Mouse (Mus musculus) kidney, postnatal 0 days (tissue): ENCODE data around the gene Gjb1. TPM values are rescaled to one million over a fixed set of nuclear protein-coding genes. Genes with fewer than 3 reads are reported as not detected.

Source experiments
- ATAC-seq: fragments of 200-750 bp; cut with Nextera tagmentation; replicated peaks from 2 replicates; pipeline ENCODE4 v1.8.0; 2017; ENCODE audit warnings: low read depth, moderate number of reproducible peaks, moderate TSS enrichment, moderate library complexity; ENCODE audit not compliant: low FRiP score
- DNase-seq: peaks from one replicate; pipeline ENCODE4 v3.0.0-alpha.2; 2016; ENCODE audit warnings: low spot score
- H3K27ac ChIP-seq: fragments of 300-500 bp; sonication (generic); 2 replicates; pipeline ENCODE4 v1.5.1; 2014; ENCODE audit warnings: mild to moderate bottlenecking
- H3K27me3 ChIP-seq: fragments of 300-500 bp; sonication (generic); 2 replicates; pipeline ENCODE4 v1.6.1; 2014; ENCODE audit warnings: low read length, mixed read lengths; ENCODE audit not compliant: insufficient read depth
- H3K36me3 ChIP-seq: fragments of 300-500 bp; sonication (generic); 2 replicates; pipeline ENCODE4 v1.6.1; 2014; ENCODE audit warnings: low read length, mixed read lengths; ENCODE audit not compliant: insufficient read depth
- H3K4me1 ChIP-seq: fragments of 300-500 bp; sonication (generic); replicated peaks from 2 replicates; pipeline ENCODE4 v1.6.1; 2014; ENCODE audit warnings: antibody characterized with exemption, low read length, mixed read lengths; ENCODE audit not compliant: insufficient read depth
- H3K4me2 ChIP-seq: fragments of 300-500 bp; sonication (generic); 2 replicates; pipeline ENCODE4 v1.6.1; 2014; ENCODE audit warnings: mild to moderate bottlenecking, low read length, moderate library complexity, mixed read lengths
- H3K4me3 ChIP-seq: fragments of 300-500 bp; sonication (generic); replicated peaks from 2 replicates; pipeline ENCODE4 v1.5.1; 2014; ENCODE audit warnings: low read depth, low read length
- H3K9ac ChIP-seq: fragments of 300-500 bp; sonication (generic); 2 replicates; pipeline ENCODE4 v1.6.1; 2014; ENCODE audit warnings: low read depth, low read length
- H3K9me3 ChIP-seq: fragments of 300-500 bp; sonication (generic); replicated peaks from 2 replicates; pipeline ENCODE4 v1.6.1; 2016; ENCODE audit warnings: low read length, inconsistent platforms, mixed read lengths
- CTCF ChIP-seq: IDR thresholded peaks from 2 replicates; pipeline ENCODE4 v1.5.1; 2016; ENCODE audit warnings: antibody characterized with exemption, low read depth, mild to moderate bottlenecking, moderate library complexity
- WGBS: fragments of 180-500 bp; shearing (Covaris S2); extraction: QIAGEN DNeasy Blood & Tissue Kit; methylation state at CpG from one replicate; pipeline ENCODE4 v1.1.7; 2014; 5-methylcytosine and 5-hydroxymethylcytosine counted together
- polyA plus RNA-seq: library from polyadenylated mRNA; unstranded; fragments of >200 nt; fragmentation: Nextera tagmentation; extraction: Ambion mirVana; gene quantifications from 2 replicates; pipeline ENCODE4 v1.2.1, GENCODE M21; 2015

Gjb1 gene
- polyA plus RNA-seq, 1 experiment from 2014 or later = 49.8 TPM

- DNase-seq = no peak
- Histone ChIP-seq H3K36me3 (no peaks in the 10 kb centered on the region), H3K9ac (no peak overlapping the region), H3K27me3 (0 out of 2 replicates have a peak, but pooled peaks cover 3% of the 10 kb centered on the region), H3K4me1 (no peaks in the 10 kb centered on the region), H3K27ac (no peak overlapping the region), H3K4me2 (no peak overlapping the region), H3K9me3 (no peaks in the 10 kb centered on the region), H3K4me3 (no peak overlapping the region)
- WGBS = 42% methylated on average over 2 of the region's 2 CpGs
- no peak for ATAC-seq
- no peak for TF ChIP-seq CTCF
Measured at GRCm38 (mm10) chrX:101394341-101394740, 18.2 kb downstream of the Gjb1 start.

GRCm38 (mm10) chrX:101396459-101396858, 20.3 kb downstream of the Gjb1 start:
- H3K27ac ChIP-seq = no peak overlapping the region
- no peaks in the 10 kb centered on the region for H3K4me1 ChIP-seq
- H3K9me3 ChIP-seq = no peaks in the 10 kb centered on the region
- ATAC-seq (no peak), DNase-seq (no peak)
- 42% methylated on average over 11 of the region's 11 CpGs for WGBS
- TF ChIP-seq CTCF = no peak
- H3K36me3 ChIP-seq = no peaks in the 10 kb centered on the region
- 0 out of 2 replicates have a peak, but pooled peaks cover 3% of the 10 kb centered on the region for H3K27me3 ChIP-seq
- no peak overlapping the region for H3K9ac ChIP-seq
- H3K4me2 ChIP-seq = no peak overlapping the region
- no peak overlapping the region for H3K4me3 ChIP-seq

DNA sequence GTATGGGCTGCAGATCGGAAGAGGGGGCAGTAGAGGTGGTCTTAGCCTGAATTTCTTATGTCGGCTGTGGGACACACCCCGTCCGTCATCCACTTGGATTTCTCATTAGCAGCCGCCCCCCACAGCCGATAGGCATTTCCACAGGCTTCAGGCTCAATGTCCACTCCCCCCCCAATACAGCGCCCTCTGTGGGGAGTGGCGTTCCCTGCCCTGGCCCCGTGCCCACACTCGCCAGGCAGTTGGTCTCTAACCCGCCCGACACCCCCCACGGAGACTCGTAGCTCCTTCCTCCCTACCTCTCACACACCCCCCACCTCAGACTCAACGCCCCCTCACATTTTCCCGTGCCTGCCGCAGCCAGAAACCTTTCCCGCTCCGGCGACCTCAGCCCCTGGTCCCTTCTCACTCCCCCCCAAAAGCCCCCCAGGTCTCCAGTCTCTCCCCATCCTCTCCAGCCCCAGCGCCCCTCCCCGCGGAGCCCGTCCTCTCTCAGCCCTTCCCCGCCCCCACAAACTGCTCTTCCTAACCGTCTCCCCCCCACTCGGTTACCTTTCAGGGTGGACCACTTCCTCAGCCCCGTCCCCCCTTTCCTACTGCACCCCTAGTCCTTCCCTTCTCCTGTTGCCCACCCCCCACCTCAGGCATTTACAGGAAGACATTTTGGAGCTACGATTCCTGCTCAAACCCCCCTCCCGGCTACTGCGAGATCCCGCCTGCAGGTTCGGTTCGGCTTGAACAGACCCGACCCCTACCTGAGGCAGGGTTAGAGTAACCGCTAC, 43.0 kb downstream of the Gjb1 start:
- 0 out of 2 replicates have a peak overlapping the region, but pooled peaks have one; percentile 47 for H3K27ac ChIP-seq
- peak overlapping the region; percentile 72 for H3K9ac ChIP-seq
- no peaks in the 10 kb centered on the region for H3K9me3 ChIP-seq
- H3K36me3 ChIP-seq = 0 out of 2 replicates have a peak, but pooled peaks cover 3% of the 10 kb centered on the region
- no peaks in the 10 kb centered on the region for H3K27me3 ChIP-seq
- H3K4me1 ChIP-seq = no peaks in the 10 kb centered on the region
- no peak; the same call in 1 of the 2 replicates for ATAC-seq
- 29% methylated on average over 31 of the region's 36 CpGs for WGBS
- peak; percentile 49; the same call in 1 of the 2 replicates for TF ChIP-seq CTCF
- DNase-seq = peak; percentile 54
- peak overlapping the region; percentile 65 for H3K4me2 ChIP-seq
- peak overlapping the region; percentile 57 for H3K4me3 ChIP-seq

- Histone ChIP-seq H3K9ac (peak overlapping the region; percentile 72), H3K4me1 (no peaks in the 10 kb centered on the region), H3K9me3 (no peaks in the 10 kb centered on the region), H3K4me2 (peak overlapping the region; percentile 65), H3K27ac (peak overlapping the region; percentile 47; the same call in 1 of the 2 replicates), H3K4me3 (peak overlapping the region; percentile 57), H3K36me3 (0 out of 2 replicates have a peak, but pooled peaks cover 2% of the 10 kb centered on the region), H3K27me3 (no peaks in the 10 kb centered on the region)
- 32% methylated on average over 48 of the region's 54 CpGs for WGBS
- DNase-seq = peak; percentile 88
- no peak for TF ChIP-seq CTCF
- ATAC-seq = peak; percentile 95
Measured at GRCm38 (mm10) chrX:101419725-101420699, 43.8 kb downstream of the Gjb1 start.

GRCm38 (mm10) chrX:101420700-101421095, 44.5 kb downstream of the Gjb1 start, which contains the start of gene Zmym3:
Gene Zmym3 (minus strand): TSS chrX:101420849.
- Histone ChIP-seq H3K27me3 (no peaks in the 10 kb centered on the region), H3K9me3 (no peaks in the 10 kb centered on the region), H3K4me2 (peak within 1 kb of the TSS; percentile 65), H3K4me1 (no peaks in the 10 kb centered on the region), H3K4me3 (peak within 1 kb of the TSS; percentile 57), H3K27ac (no peak within 1 kb of the TSS; the same call in 1 of the 2 replicates), H3K9ac (peak within 1 kb of the TSS; percentile 72), H3K36me3 (no peaks in the 10 kb centered on the region)
- DNase-seq (no peak), ATAC-seq (no peak; the same call in 1 of the 2 replicates)
- 36% methylated on average over 4 of the region's 4 CpGs for WGBS
- no peak for TF ChIP-seq CTCF

- no peak for TF ChIP-seq CTCF
Measured at GRCm38 (mm10) chrX:101423462-101423861, 47.3 kb downstream of the Gjb1 start.

More at GRCm38 (mm10) chrX:101423462-101423861, 47.3 kb downstream of the Gjb1 start:
- Histone ChIP-seq H3K4me3 (no peak overlapping the region), H3K27ac (no peak overlapping the region), H3K36me3 (no peaks in the 10 kb centered on the region), H3K9me3 (no peaks in the 10 kb centered on the region), H3K27me3 (no peaks in the 10 kb centered on the region), H3K4me1 (no peaks in the 10 kb centered on the region), H3K9ac (no peak overlapping the region), H3K4me2 (no peak overlapping the region)
- 79% methylated on average over 2 of the region's 2 CpGs for WGBS
- DNase-seq (no peak), ATAC-seq (no peak)
